Mouse (Mus musculus): ENCODE results near the gene Tmed1. TPM values are rescaled to one million over a fixed set of nuclear protein-coding genes. Genes with fewer than 3 reads are reported as not detected.

Tmed1 gene
- 42.5 and 46.0 TPM in 2 replicates for total RNA-seq (2014; rRNA removed)
- polyA plus RNA-seq (2015; fragmentation: Nextera tagmentation; extraction: Ambion mirVana), result 51.1 and 64.7 TPM in 2 replicates

GRCm38 (mm10) chr9:21509772-21510688 lies at the start of gene Tmed1:
TSS of gene Tmed1 (minus strand) at chr9:21510252.
- H3K9ac ChIP-seq (replicated peaks; ENCODE audit: low read length, poor library complexity, severe bottlenecking), result peak within 1 kb of the TSS; percentile 55
- peak within 1 kb of the TSS; percentile 76 for H3K4me2 ChIP-seq (ENCODE audit: low read depth, low read length, poor library complexity, severe bottlenecking)
- peak within 1 kb of the TSS; percentile 79 for H3K27ac ChIP-seq (ENCODE audit: low read depth, low read length)
- peaks cover 11% of the 10 kb centered on the region; the same call in 1 of the 2 replicates for H3K4me1 ChIP-seq (ENCODE audit: insufficient read depth, low read length)
- no peaks in the 10 kb centered on the region for H3K27me3 ChIP-seq (ENCODE audit: insufficient read depth, low read length)
- no peaks in the 10 kb centered on the region for H3K9me3 ChIP-seq (ENCODE audit: low read length)
- peak; percentile 96 for ATAC-seq (ENCODE audit: low FRiP score)
- WGBS, result under 1% methylated on average over 44 of the region's 44 CpGs
- H3K36me3 ChIP-seq (ENCODE audit: insufficient read depth, low read length), result peaks cover 35% of the 10 kb centered on the region
- DNase-seq (ENCODE audit: low spot score), result peak; percentile 98
- TF ChIP-seq CTCF (IDR thresholded peaks at IDR 0.05), result no peak
- H3K4me3 ChIP-seq (ENCODE audit: low read depth, low read length), result peak within 1 kb of the TSS; percentile 44

- H3K9me3 ChIP-seq (ENCODE audit: low read length), result no peaks in the 10 kb centered on the region
- H3K4me1 ChIP-seq (ENCODE audit: insufficient read depth, low read length), result no peaks in the 10 kb centered on the region
- 0 out of 2 replicates have a peak, but pooled peaks cover 9% of the 10 kb centered on the region for H3K36me3 ChIP-seq (ENCODE audit: insufficient read depth, low read length)
- ATAC-seq (ENCODE audit: low FRiP score) (no peak), DNase-seq (ENCODE audit: low spot score) (no peak)
- no peak for TF ChIP-seq CTCF (IDR thresholded peaks at IDR 0.05)
- H3K27me3 ChIP-seq (ENCODE audit: insufficient read depth, low read length), result no peaks in the 10 kb centered on the region
- no peak overlapping the region for H3K9ac ChIP-seq (replicated peaks; ENCODE audit: low read length, poor library complexity, severe bottlenecking)
- H3K4me3 ChIP-seq (ENCODE audit: low read depth, low read length), result no peak overlapping the region
- WGBS, result 97% methylated on average over 3 of the region's 3 CpGs
- no peak overlapping the region for H3K4me2 ChIP-seq (ENCODE audit: low read depth, low read length, poor library complexity, severe bottlenecking)
- H3K27ac ChIP-seq (ENCODE audit: low read depth, low read length), result no peak overlapping the region
Observed at GRCm38 (mm10) chr9:21559151-21559550, 49.1 kb upstream of the Tmed1 start.

GRCm38 (mm10) chr9:21558366-21558765 lies 48.3 kb upstream of the Tmed1 start:
- Histone ChIP-seq H3K4me3 (ENCODE audit: low read depth, low read length) (no peak overlapping the region), H3K36me3 (ENCODE audit: insufficient read depth, low read length) (0 out of 2 replicates have a peak, but pooled peaks cover 10% of the 10 kb centered on the region), H3K9me3 (ENCODE audit: low read length) (no peaks in the 10 kb centered on the region), H3K4me1 (ENCODE audit: insufficient read depth, low read length) (no peaks in the 10 kb centered on the region), H3K27ac (ENCODE audit: low read depth, low read length) (no peak overlapping the region), H3K4me2 (ENCODE audit: low read depth, low read length, poor library complexity, severe bottlenecking) (no peak overlapping the region), H3K9ac (replicated peaks; ENCODE audit: low read length, poor library complexity, severe bottlenecking) (no peak overlapping the region), H3K27me3 (ENCODE audit: insufficient read depth, low read length) (no peaks in the 10 kb centered on the region)
- ATAC-seq (ENCODE audit: low FRiP score), result no peak
- WGBS, result 82% methylated on average over 4 of the region's 4 CpGs
- TF ChIP-seq CTCF (IDR thresholded peaks at IDR 0.05), result no peak
- peak; percentile 6 for DNase-seq (ENCODE audit: low spot score)

GRCm38 (mm10) chr9:21557556-21557955 lies 47.5 kb upstream of the Tmed1 start:
- Histone ChIP-seq H3K27me3 (ENCODE audit: insufficient read depth, low read length) (no peaks in the 10 kb centered on the region), H3K4me2 (ENCODE audit: low read depth, low read length, poor library complexity, severe bottlenecking) (no peak overlapping the region), H3K4me3 (ENCODE audit: low read depth, low read length) (no peak overlapping the region), H3K9me3 (ENCODE audit: low read length) (no peaks in the 10 kb centered on the region), H3K4me1 (ENCODE audit: insufficient read depth, low read length) (no peaks in the 10 kb centered on the region), H3K36me3 (ENCODE audit: insufficient read depth, low read length) (0 out of 2 replicates have a peak, but pooled peaks cover 10% of the 10 kb centered on the region), H3K27ac (ENCODE audit: low read depth, low read length) (no peak overlapping the region), H3K9ac (replicated peaks; ENCODE audit: low read length, poor library complexity, severe bottlenecking) (no peak overlapping the region)
- DNase-seq (ENCODE audit: low spot score) (no peak), ATAC-seq (ENCODE audit: low FRiP score) (no peak)
- TF ChIP-seq CTCF (IDR thresholded peaks at IDR 0.05), result no peak
- 87% methylated on average over 2 of the region's 2 CpGs for WGBS

GRCm38 (mm10) chr9:21556996-21557395 lies 46.9 kb upstream of the Tmed1 start:
- Histone ChIP-seq H3K4me2 (ENCODE audit: low read depth, low read length, poor library complexity, severe bottlenecking) (no peak overlapping the region), H3K9me3 (ENCODE audit: low read length) (no peaks in the 10 kb centered on the region), H3K36me3 (ENCODE audit: insufficient read depth, low read length) (0 out of 2 replicates have a peak, but pooled peaks cover 10% of the 10 kb centered on the region), H3K4me3 (ENCODE audit: low read depth, low read length) (no peak overlapping the region), H3K27me3 (ENCODE audit: insufficient read depth, low read length) (no peaks in the 10 kb centered on the region), H3K4me1 (ENCODE audit: insufficient read depth, low read length) (no peaks in the 10 kb centered on the region), H3K27ac (ENCODE audit: low read depth, low read length) (no peak overlapping the region), H3K9ac (replicated peaks; ENCODE audit: low read length, poor library complexity, severe bottlenecking) (no peak overlapping the region)
- 90% methylated on average over 2 of the region's 2 CpGs for WGBS
- no peak for TF ChIP-seq CTCF (IDR thresholded peaks at IDR 0.05)
- no peak for ATAC-seq (ENCODE audit: low FRiP score)
- peak; percentile 8 for DNase-seq (ENCODE audit: low spot score)

- Histone ChIP-seq H3K9ac (replicated peaks; ENCODE audit: low read length, poor library complexity, severe bottlenecking) (no peak overlapping the region), H3K36me3 (ENCODE audit: insufficient read depth, low read length) (peaks cover 10% of the 10 kb centered on the region; the same call in 1 of the 2 replicates), H3K4me1 (ENCODE audit: insufficient read depth, low read length) (no peaks in the 10 kb centered on the region), H3K27me3 (ENCODE audit: insufficient read depth, low read length) (no peaks in the 10 kb centered on the region), H3K4me2 (ENCODE audit: low read depth, low read length, poor library complexity, severe bottlenecking) (no peak overlapping the region), H3K9me3 (ENCODE audit: low read length) (no peaks in the 10 kb centered on the region), H3K27ac (ENCODE audit: low read depth, low read length) (no peak overlapping the region), H3K4me3 (ENCODE audit: low read depth, low read length) (no peak overlapping the region)
- WGBS, result 87% methylated on average over 6 of the region's 6 CpGs
- DNase-seq (ENCODE audit: low spot score) (no peak), ATAC-seq (ENCODE audit: low FRiP score) (no peak)
- no peak for TF ChIP-seq CTCF (IDR thresholded peaks at IDR 0.05)
Observed at GRCm38 (mm10) chr9:21555198-21555742, 45.2 kb upstream of the Tmed1 start.

Measured in midbrain, postnatal 0 days (tissue).